Mouse (Mus musculus) heart, adult 2 months (tissue): Measurements from ENCODE around the gene Lypla2.

Source experiments
- CTCF ChIP-seq: fragments of 200-600 bp; IDR thresholded peaks from 2 replicates; pipeline ENCODE4 v1.8.1; 2022; ENCODE audit warnings: antibody characterized with exemption, mild to moderate bottlenecking, moderate library complexity
- EP300 ChIP-seq: fragments of 200-500 bp; IDR thresholded peaks from 2 replicates; pipeline ENCODE4 v1.6.1; 2011; ENCODE audit warnings: low read depth, low read length, control low read depth; ENCODE audit not compliant: insufficient read depth
- POLR2A ChIP-seq: fragments of 200-500 bp; IDR thresholded peaks from 2 replicates; pipeline ENCODE4 v1.6.1; 2011; ENCODE audit warnings: mild to moderate bottlenecking, low read depth, low read length, control low read depth; ENCODE audit not compliant: insufficient read depth

DNA sequence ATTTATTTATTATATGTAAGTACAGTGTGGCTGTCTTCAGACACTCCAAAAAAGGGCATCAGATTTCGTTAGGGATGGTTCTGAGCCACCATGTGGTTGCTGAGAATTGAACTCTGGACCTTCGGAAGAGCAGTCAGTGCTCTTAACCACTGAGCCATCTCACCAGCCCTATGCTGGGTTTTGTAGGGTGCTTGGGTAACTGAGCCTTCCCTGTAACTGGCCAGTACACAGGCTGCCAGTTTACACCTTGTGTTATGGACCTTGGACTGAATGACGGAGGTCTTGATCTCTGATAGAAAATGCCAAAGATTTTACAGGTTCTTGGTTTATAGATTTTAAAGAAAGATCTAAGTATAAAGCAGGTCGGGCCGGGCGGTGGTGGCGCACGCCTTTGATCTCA lies 42.2 kb downstream of the Lypla2 start:
- TF ChIP-seq CTCF (no peak), POLR2A (no peak), EP300 (no peak)
